ENCODE assay signal across 17 mouse cellular contexts in the genomic region with DNA sequence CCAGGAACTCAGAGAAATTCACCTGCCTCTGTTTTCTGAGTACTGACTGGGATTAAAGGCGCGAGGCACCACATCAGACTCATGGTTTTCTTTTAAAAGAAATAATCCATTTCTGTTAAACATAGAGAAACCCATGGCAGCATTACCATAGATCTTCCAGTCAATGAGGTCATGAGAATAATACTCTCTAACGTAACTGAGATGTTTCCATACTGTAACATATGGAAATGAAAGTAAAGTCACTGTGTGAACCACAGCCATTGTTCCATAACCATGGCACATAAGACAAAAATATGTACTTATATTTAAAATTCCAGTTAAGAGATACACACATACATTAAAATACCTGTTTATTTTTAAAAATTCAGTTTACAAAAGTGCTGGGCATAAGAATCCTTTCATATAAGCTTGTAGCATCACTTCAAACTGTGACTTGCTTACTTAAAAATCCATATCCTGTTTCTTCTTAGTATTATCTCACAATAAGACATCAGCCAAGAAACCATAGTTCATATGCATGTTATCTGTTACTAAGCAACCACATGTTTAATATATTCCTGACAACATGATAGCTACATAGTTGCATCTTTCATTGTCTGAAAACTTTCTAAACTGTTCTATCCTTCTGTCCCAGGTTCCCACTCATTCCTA. TPM values are rescaled to one million over a fixed set of nuclear protein-coding genes. Genes with fewer than 3 reads are reported as not detected.
A peak's percentile ranks its signal among the peaks of the same experiment; 100 is the strongest.
DNase-seq lines count a peak whose midpoint lies in the region; ATAC-seq lines count a peak whose summit lies in the region.
"Had no signal": no experiment of that assay in that cellular context is flagged by ENCODE, and none has a peak within 500 bp of the region (broad histone marks: within the 10 kb centered on the region; RNA-seq: fewer than 3 reads in every experiment).

No protein-coding gene starts in this region.

- peak; percentile 14 for DNase-seq in CD4-positive helper T cell, adult 2 months (ENCODE audit: low read depth, low spot score)
- peak; percentile 65 for DNase-seq in induced T-regulatory cell, adult 2 months (ENCODE audit: low read depth)
- no peak for DNase-seq in lung, postnatal 14 days
- no peak for DNase-seq in layer of hippocampus, postnatal 14 days (ENCODE audit: low spot score in 2 of 2)
- no peak for DNase-seq in layer of hippocampus, postnatal 25 days (ENCODE audit: extremely low spot score in 1 of 2, low spot score in 1 of 2)
- DNase-seq: adrenal gland, adult 8-10 months; adrenal gland, postnatal 14 days; adrenal gland, postnatal 36 days; B cell, adult 2 months; cerebellum, adult 11-12 months; cerebellum, adult 2 months; cerebellum, adult 9-10 months; cerebellum, postnatal 10 days; cerebellum, postnatal 25 days; forebrain, postnatal 0 days had no signal

- ATAC-seq in CD4-positive, CD25-positive, alpha-beta regulatory T cell, adult 4 months = peak; percentile 82
- ATAC-seq: forebrain, embryonic 15.5 days; forebrain, postnatal 0 days had no signal

RNA-seq across cellular contexts. Expression of a gene that starts 16.6 kb away (rescaled TPM):
- polyA plus RNA-seq in CD4-positive, CD25-positive, alpha-beta regulatory T cell, adult 4 months (2017; shearing (Covaris generic)) = 100 to 1,000 TPM; 591 to 626 TPM
- 10 to 100 TPM in 1 of 2 experiments, 1 to 10 TPM in 1; 7.0 to 10.4 TPM for total RNA-seq in layer of hippocampus, postnatal 14 days (2021)
- total RNA-seq in layer of hippocampus, postnatal 25 days (2021) = 1 to 10 TPM; 5.5 to 6.9 TPM

Comparison
In these comparisons a context has a peak if more than half of its experiments do, and no peak if none do; other contexts are left out.
1. DNase-seq: peak in CD4-positive helper T cell, adult 2 months (single experiment) and induced T-regulatory cell, adult 2 months (single experiment); none in lung, postnatal 14 days (single experiment), layer of hippocampus, postnatal 14 days (0 of 2) and layer of hippocampus, postnatal 25 days (0 of 2).